Mouse (Mus musculus): ENCODE measurements around the gene Gm15114. TPM values are rescaled to one million over a fixed set of nuclear protein-coding genes. Genes with fewer than 3 reads are reported as not detected.
"Not testable (repeated sequence)": the region's sequence is repeated elsewhere in the genome, so short reads cannot be mapped to it uniquely, and the experiment has no call there.

Gene Gm15114
- total RNA-seq (2021) = not detected
- long read RNA-seq, experiment 1 = 0 reads
- long read RNA-seq, experiment 2 = 0 reads

- DNase-seq; intact Hi-C loops (cut with DNase I): not testable (repeated sequence)
Measured at GRCm38 (mm10) chrX:148488649-148489048, at the start of gene Gm15114. Gm15114 (plus strand) TSS chrX:148488949.

Other genes starting within 250 kb of the Gm15114 start
- gene Gm8334, start 126.2 kb downstream of the Gm15114 start, total RNA-seq (2021) = not detected
- not detected for gene Gm15127, start 174.6 kb downstream of the Gm15114 start, total RNA-seq (2021)

Data from heart, postnatal 14 days (tissue).